Mouse (Mus musculus): Measurements from ENCODE around the gene 1700066M21Rik. TPM values are rescaled to one million over a fixed set of nuclear protein-coding genes. Genes with fewer than 3 reads are reported as not detected.

Gene 1700066M21Rik
- polyA plus RNA-seq, 1 experiment from 2014 or later, result 11.6 TPM

- peak; percentile 66 for TF ChIP-seq CTCF (IDR thresholded peaks at IDR 0.05)
- ATAC-seq (peak; percentile 54), DNase-seq (ENCODE audit: low read depth, low spot score) (no peak)
- in situ Hi-C loops (cut with MboI; ENCODE audit: low pct_unique_long_range_greater_than_20kb), result loop anchor here (5.0 to 25.0 kb wide), 2 partner anchors 874 to 989 kb away; partner anchors contain the start of gene Clk1
- H3K27me3 ChIP-seq, result no peaks in the 10 kb centered on the region
- ChIA-PET CTCF (interaction anchor here (1.0 to 1.7 kb wide), 5 partner anchors 482 to 873 kb away, joined by 3 to 12 read pairs (median 4); no protein-coding TSS in a partner anchor), POLR2A (no interaction called here)
Measured at GRCm38 (mm10) chr1:57423696-57424095, 46.3 kb downstream of the 1700066M21Rik start.

- in situ Hi-C loops (cut with MboI; ENCODE audit: low pct_unique_long_range_greater_than_20kb), result loop anchor here (5.0 kb wide), 4 partner anchors 344 to 719 kb away; partner anchors contain the start of gene Spats2l
- ChIA-PET POLR2A (interaction anchor here (1.6 to 1.7 kb wide), 2 partner anchors 346 to 362 kb away, joined by 5 read pairs; partner anchors contain the start of gene Spats2l), CTCF (interaction anchor here (0.7 to 3.1 kb wide), 22 partner anchors 8 to 722 kb away, joined by 3 to 28 read pairs (median 4); partner anchors contain the start of gene Spats2l)
- ATAC-seq (peak; percentile 42), DNase-seq (ENCODE audit: low read depth, low spot score) (no peak)
- no peaks in the 10 kb centered on the region for H3K27me3 ChIP-seq
- TF ChIP-seq CTCF (IDR thresholded peaks at IDR 0.05), result peak; percentile 93
Measured at GRCm38 (mm10) chr1:57428368-57429308, 51.2 kb downstream of the 1700066M21Rik start.

DNA sequence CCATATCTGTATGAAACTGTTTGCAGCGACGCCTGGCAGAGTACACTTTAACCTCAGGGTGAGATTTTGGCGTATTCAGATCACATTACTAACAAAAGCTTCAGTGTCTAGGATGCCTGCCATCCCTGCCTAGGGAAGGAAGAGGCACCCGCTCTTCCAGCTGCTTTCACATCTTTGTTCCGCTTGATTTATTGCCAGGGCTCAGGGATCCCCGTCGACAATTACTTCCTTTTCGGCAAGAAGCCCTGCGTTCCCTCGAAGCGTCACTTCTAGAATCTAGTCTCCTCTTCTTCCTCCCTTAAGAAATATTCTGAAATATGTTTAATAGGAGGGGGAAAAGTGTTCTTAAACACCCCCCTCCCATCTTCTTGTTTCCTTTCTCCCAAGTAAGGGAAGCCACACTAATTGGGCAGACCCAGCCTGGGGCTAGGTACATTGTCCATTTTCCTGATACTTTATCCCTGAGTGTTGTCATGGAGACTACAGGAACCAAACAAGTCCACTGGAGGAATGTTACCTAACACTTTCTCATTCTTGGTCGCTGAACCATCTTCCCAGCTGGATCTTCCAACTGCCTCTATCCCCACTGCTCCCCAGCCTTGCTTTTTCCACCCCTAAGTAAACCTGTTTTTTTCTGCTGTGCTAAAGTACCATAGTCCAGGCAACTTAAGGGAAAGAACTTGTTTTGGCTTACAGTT, 52.5 kb downstream of the 1700066M21Rik start:
- TF ChIP-seq CTCF (IDR thresholded peaks at IDR 0.05), result no peak
- ChIA-PET CTCF (interaction anchor here (0.9 to 3.1 kb wide), 15 partner anchors 8 to 721 kb away, joined by 3 to 28 read pairs (median 4); partner anchors contain the start of gene Spats2l), POLR2A (interaction anchor here (0.7 to 1.7 kb wide), 4 partner anchors 208 to 360 kb away, joined by 4 to 5 read pairs (median 4); partner anchors contain the start of gene Spats2l)
- H3K27me3 ChIP-seq, result no peaks in the 10 kb centered on the region
- ATAC-seq, result peak; percentile 74
- in situ Hi-C loops (cut with MboI; ENCODE audit: low pct_unique_long_range_greater_than_20kb), result loop anchor here (5.0 kb wide), 4 partner anchors 342 to 717 kb away; partner anchors contain the start of gene Spats2l
- peak; percentile 54 for DNase-seq (ENCODE audit: low read depth, low spot score)

DNA sequence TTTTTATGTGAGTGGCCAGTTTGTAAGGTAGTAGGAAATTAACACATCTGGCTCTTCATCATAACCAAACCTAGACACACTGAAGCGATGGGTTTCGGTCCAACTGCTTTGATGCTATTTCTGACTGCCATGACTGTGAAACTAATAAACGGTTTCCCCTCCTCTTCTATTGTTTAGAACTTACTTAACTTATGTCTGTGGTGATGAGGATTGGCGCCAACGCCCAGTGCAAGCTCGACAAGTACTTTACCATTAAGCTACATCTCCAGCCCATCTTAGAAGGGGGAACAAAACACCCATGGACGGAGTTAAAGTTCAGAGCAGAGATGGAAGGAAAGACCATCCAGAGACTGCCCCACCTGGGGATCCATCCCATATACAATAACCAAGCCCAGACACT, 55.7 kb downstream of the 1700066M21Rik start:
- ATAC-seq, result no peak
- in situ Hi-C loops (cut with MboI; ENCODE audit: low pct_unique_long_range_greater_than_20kb), result no loop called here
- no peak for DNase-seq (ENCODE audit: low read depth, low spot score)

More for the DNA sequence above, 55.7 kb downstream of the 1700066M21Rik start:
- TF ChIP-seq CTCF (IDR thresholded peaks at IDR 0.05), result no peak
- H3K27me3 ChIP-seq, result no peaks in the 10 kb centered on the region
- ChIA-PET POLR2A (no interaction called here), CTCF (interaction anchor here (1.5 kb wide), 1 partner anchor 341 kb away, joined by 3 read pairs; the partner anchor contains the start of gene Spats2l)

Other genes with a start within 250 kb of the 1700066M21Rik start
- 12.3 TPM for gene Maip1, start 28.7 kb downstream of the 1700066M21Rik start, polyA plus RNA-seq (2021)
- 31.5 TPM for gene Tyw5, start 29.5 kb downstream of the 1700066M21Rik start, polyA plus RNA-seq (2021)